Mouse (Mus musculus): ENCODE results near the gene Sh3kbp1.
"Not testable (repeated sequence)": the region's sequence is repeated elsewhere in the genome, so short reads cannot be mapped to it uniquely, and the experiment has no call there.

The Sh3kbp1 gene

DNA sequence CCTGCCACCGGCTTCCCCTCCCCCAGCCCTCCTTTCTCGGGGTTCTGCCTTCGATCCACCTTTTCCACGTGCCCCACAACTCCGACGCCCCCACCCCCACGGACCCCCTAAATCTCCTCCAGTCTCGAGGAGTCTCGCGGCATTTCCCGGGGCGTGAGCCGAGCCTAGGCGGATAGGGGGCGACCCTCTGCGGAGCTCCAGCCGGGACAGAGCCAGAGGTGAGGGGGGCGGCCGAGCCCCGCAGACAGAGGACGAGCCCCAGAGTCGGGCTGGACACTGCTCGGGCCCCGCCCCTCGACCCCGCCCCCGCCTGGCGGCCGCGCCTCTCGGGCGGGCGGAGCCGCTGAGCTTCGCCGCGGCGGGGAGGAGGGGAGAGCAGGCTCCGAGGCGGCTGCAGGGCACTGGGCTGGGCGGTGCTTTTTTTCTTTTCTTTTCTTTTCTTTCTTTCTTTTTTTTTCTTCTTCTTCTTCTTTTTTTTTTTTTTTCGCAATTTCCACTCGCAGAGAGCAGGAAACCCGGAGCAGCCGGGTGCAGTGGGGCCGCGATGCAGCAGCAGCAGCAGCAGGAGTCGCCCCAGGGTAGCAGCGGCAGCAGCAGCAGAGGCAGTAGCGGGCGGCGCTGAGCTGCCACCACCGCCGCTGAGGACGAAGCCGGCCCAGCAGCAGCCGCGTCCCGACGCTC is at the start of gene Sh3kbp1:
Gene Sh3kbp1 (plus strand): TSS at position 366 of the 681 bp plus-strand sequence.
- DNase-seq (ENCODE audit: low spot score), result peak; percentile 62

DNA sequence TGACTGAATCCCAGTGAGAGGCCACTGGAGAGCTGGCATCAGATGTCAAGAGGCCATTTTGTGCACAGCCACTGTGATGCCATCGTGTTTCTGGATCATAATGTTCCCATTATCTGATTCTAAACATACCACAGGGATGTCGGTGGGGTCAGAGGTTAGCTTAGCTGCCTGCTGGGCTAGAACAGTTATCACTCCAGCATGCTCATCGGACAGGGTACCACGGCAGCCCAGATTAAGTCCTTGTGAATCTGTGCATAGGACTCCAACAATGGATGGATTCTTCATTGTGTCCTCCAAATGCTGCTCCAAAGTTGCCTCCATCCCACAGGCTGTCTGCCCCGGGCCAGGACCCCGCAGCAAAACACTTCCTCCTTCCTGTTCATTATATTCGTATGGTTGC is 42.3 kb upstream of the Sh3kbp1 start:
- not testable (repeated sequence) for DNase-seq (ENCODE audit: low spot score)

DNA sequence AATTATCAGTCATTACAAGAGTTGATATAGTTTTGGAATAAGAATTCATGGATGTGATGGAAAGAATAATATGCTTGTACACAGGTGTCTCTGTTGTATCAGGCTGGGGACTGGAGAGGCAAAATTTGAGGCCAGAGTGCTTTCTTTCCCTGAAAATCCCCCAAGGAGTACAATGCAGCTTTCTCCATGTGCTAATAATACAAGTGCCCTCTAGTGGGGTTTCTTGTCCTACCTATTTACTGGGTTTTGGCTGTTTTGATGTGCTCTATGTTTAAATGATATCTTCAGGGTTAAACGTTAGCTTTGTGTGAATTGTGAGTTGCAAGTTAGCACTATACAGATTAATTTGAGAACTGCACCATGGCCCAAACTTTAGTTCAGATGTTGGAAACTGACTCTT is 35.4 kb upstream of the Sh3kbp1 start:
- no peak for DNase-seq (ENCODE audit: low spot score)

DNA sequence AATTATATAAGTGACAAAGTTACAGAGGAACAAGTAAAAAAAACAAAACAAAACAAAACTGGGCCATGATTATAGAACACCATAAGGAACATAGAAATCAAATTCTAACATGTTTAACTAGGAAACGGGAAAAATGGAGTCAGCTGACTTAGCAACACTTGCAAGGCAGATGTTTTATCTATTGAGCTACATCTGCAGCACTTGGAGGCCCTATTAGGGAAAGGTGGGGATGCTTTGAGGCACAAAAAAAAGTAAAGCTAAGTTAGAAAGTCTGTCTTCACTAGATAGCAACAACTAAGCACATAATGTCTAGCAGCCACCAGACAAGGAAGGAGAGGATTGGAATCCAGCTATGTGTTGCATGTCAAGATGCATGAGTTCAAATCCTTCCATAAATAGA is 29.6 kb upstream of the Sh3kbp1 start:
- DNase-seq (ENCODE audit: low spot score), result no peak

DNA sequence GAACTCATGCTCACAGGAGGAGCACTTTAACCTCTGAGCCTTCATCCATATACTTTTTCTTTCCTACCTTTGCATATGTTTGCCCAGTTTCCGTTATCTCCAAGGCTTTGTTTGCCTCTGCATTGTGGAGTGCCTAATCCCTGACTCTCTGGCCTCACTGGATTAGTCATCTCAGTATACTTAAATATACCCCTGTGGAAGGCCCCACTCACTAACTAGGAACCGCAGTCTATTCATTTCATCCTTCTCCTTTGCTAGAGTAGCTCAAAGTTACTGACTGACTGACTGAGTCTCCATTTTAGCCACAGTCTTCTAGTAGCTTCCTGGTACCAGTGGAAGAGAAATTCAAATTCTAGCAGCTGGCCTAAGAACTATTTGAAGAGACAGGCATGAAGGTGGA is 22.2 kb upstream of the Sh3kbp1 start:
- no peak for DNase-seq (ENCODE audit: low spot score)

DNA sequence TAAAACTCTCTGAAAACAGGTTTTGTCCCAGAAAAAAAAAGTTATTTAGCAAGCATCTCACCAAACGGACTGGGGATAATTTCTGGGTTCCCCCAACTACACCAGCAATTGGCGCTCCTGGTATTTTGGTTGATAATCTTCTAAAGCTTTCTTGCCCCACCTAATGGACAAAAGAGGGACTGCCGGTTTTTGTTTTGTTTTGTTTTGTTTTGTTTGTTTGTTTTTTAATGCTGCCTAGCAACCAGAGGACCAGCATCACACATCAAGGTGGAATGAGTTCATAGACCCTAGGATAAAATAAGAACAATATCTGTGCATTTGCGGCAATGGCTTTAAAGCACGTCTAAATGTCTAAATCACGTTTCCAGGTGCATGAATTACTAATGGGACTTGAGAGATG is 20.1 kb upstream of the Sh3kbp1 start:
- DNase-seq (ENCODE audit: low spot score), result no peak

DNA sequence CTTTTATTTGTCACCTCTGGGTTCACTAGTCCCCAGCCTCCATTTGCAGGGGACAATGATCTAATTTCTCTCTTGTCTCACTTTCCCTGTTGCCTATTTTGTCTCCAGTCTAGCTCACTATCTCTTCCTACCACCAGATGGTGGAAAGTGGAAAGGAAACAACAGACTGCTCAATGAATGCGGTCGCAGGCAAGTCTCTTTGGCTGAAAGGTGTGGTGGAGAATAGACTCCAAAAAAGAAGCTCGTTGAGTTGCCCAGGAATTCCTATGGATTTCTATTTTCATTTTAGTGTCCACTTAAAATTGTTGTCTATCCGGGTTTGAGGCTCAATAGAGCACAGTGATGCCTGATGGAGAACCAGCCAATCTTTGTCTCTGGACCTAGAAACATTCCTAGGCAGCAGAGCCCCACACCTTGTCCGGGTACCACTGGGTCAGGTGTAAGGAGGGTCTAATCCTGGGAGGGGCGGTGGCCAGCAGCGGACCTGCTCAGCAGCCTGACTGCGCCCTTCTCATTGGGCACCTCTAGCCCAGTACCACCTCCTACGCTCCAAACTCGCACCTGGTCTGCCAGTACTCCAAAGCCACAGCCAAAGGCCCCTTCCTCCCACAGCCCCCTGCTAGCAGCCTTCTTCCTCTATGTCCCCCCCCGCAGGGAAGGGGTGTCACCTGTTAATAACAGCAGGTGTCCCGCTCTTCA is 715 bp upstream of the Sh3kbp1 start:
- DNase-seq (ENCODE audit: low spot score), result peak; percentile 9

DNA sequence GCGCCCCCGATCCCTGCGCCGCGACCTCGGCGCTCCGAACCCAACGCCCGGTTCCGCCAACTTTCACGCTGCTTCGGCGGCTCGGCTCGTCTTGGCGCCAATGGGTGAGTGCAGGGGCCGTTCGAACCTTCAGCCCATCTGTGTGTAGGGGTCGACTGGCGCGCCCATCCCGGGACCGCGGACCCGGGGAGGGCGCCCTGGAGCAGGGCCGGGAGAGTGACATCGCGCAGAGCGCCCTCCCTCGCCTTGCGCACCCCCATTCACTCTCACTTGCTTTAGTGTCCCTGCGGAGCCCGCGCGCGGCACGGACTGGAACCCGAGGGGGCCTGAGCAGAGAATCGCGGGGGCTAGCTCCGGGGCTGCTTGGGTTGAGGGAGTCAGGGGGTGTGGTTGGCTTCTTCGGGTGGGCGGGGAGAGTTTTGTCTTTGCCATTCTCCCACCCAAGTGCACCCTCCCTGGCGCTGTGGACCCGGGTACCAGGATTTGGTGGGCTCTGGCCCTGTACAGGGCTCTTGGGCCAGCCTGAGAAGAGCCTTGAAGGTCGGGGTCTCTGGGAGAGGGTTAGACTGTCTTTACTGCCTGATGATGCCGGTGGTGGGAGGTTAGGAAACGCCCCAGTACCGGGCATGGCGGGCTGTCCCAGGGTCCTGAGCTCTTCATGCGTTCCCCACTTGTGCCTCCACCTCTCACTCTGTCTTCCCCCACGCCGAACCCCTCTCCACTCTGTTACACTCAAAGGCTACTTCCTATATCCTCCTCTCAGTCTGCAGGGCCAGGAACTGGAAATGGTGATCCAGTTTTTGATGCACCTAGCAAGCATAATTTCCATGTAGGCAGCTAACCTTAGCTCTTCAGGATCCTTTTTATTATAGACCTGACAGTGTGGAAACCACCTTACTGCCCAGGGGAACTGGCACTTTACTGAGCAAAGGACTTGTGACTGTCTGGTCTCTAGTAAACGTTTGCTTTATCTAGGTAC is 805 bp downstream of the Sh3kbp1 start:
- DNase-seq (ENCODE audit: low spot score), result peak; percentile 10

DNA sequence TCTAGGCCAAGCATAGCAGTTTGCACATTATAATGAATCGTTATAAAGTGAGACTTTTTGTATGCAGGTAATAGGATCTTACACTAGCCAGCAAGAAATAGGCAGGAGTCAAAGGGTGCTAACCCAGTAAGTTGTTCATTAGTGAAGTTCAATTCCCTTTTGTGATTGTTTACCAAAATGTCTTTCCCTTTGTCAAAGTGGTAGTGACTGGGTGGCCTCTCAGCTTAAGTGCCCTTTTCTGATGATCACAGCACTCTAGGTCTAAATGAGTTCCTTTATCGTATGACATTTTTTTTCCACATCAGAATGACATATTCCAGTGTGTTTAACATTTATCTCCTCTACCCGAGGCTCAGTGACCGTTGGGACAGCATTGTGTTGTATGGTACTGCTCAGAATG is 1.6 kb downstream of the Sh3kbp1 start:
- no peak for DNase-seq (ENCODE audit: low spot score)

DNA sequence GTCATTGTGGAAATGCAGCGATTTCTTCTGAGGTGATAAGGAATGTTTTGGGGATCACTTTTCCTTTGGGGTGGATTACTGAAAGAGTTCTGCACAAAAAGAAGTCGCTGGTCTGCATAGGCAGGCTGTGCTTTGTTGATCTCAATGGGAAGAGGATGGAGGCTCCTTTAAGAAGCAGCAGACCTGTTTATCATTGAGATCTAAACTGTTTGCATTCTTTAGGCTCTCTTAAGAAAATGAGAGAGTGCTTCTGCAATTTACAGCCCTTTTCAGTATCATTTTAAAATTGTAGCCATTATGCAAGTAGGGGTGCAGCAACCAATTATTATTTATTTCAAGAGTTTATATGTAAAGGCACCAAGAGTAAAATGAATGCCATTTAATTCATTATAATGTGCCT is 2.1 kb downstream of the Sh3kbp1 start:
- DNase-seq (ENCODE audit: low spot score), result no peak

DNA sequence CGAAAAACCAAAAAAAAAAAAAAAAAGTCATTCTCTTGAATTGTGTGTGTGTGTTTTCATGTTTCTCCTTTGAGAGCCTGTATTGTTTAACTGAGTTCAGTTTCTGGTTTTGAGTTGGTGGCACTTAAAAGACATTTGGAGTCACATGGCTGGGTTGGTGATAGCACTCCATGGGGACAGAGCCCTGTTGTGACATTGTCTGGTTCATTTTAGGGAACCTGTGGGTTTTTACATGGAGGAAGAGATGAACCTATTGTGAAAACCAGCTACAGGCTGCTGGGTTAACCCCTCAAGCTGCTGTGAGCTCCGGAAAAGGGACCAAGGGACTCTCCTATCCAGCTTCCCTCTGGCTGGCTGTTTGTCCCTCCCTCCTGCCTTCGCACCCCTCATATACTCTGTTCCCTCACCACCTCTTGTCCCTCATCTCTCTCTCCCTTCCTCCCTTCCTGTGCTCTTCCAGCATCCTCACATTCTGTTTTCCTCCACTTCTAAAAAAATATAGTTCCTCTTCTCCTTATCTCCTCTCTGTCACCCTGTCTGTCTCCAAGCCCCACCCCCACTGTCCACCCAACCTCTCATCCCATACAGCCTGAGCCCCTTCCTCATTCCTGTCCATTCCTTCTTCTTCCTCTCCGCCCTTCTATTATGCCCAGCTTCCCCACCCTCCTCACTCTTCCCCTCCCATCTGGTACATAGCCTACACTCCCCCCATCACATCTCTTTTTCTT is 11.6 kb downstream of the Sh3kbp1 start:
- no peak for DNase-seq (ENCODE audit: low spot score)

DNA sequence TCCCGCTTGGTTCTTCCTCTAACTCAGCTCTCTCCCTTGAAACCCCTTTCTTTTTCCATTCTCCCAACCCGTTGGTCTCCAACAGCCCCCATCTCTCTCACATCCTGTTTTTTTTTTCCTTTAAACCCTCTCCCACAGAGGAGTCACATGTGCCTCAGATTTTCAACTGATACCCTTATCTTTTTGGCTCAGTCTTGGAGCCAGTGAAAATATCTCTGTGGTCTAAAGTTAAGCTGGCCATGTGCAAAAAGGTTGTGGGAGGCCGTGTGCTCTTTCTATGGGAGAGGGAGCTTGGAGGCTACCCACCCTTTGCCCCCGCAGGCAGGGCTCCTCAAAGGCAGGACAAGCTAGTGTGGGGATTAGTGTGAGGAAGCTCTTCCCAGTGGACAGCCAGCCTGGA is 12.9 kb downstream of the Sh3kbp1 start:
- DNase-seq (ENCODE audit: low spot score), result no peak

DNA sequence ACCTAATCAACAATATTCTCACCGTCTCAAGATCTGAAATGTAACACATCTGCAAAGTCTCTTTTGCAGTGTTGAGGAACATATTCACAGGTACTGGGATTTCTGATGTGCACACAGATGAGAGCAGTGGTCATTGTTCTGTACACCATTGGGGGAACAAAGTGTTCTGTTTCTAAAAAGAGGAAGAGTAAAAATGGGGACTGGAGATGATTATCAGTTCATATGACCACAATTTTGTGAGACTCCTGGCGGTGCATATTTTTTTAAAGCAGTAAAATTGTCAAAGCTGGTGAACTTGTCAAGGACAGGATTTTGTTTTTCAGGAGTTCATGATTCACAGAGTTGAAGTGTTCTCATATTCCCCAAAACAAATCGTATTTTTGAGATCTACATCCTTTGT is 18.2 kb downstream of the Sh3kbp1 start:
- DNase-seq (ENCODE audit: low spot score), result no peak

DNA sequence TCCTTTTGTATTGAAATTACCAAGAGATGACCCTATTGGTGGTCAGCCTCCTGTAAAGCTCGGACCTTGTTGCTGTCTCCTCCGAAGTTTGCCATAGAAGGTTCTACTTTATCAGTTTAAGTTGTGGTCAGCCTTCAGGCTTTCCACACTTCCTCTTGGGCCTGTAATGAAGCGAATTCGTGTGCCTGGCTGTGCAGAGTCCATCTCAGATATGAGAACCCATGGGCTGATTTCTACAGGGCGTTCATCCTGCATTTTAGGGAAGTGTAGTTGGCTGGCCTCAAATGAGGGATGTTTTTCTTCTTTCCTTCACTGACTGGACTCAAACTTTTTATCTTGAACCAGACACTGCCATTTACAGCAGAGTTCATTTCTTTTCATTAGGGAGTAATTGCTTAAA is 20.5 kb downstream of the Sh3kbp1 start:
- DNase-seq (ENCODE audit: low spot score), result no peak

DNA sequence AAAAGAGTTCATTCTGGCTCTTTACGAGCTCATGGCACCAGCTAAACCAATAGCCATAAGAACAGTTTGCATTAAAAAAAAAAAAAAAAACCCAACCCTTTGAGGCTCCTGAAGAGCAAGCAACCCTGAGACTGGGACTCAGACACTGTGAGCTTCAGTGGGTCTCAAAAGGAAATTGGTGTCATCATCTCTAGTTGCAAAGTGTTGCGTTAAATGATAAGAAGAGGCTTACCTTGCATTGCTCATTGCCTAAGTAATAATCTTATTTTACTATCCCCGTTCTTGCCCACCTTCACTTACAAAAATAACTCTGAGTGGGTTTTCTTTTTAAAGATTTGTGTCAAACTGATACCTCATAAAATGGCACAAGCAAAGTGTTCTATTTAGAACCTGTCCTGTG is 21.5 kb downstream of the Sh3kbp1 start:
- DNase-seq (ENCODE audit: low spot score), result no peak

DNA sequence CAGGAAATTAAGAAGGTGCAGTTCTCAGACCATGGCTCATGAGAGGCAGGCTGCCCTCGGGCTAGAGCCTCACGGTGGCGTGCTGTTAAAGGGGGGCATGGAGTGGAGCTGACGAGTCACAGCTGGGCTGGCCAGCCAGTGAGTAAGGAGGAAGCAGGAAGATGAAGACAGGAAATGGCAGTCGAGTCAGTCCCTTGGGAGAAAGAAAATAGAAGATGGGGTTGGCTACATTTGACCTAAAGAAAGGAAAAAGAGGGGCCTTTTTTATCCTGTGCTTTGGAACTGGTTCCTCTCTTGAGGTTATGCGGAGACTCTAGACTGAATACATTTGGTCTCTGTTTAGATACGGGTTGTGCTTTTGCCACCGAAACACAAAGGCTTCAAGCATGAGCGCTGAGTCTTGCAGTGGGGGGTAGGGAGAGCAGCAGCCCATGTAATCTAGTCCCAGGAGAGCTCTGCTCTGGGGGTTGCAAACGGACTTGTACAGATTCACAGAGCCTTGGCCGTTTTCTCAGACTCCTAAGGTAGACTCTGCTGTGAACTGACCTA is 23.1 kb downstream of the Sh3kbp1 start:
- DNase-seq (ENCODE audit: low spot score), result no peak

DNA sequence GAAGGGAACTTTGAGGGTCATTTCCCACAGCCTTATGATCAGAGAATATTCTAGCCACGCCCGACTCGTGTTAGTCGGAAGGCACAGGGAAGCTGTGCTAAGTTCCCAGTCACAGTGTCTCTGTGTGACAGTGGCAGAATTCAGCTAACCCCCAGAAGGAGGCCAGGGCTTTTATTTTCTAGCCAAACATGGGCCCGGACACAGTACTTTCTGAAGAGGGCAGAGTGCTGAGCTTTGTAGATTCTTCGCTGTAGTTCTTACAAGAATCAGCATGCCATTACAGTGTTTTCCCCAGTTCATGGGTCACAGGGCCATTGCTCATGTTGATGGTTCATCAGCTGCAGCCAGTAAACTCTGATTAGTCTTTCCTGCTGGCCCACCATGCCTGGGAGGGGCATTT is 23.7 kb downstream of the Sh3kbp1 start:
- no peak for DNase-seq (ENCODE audit: low spot score)

DNA sequence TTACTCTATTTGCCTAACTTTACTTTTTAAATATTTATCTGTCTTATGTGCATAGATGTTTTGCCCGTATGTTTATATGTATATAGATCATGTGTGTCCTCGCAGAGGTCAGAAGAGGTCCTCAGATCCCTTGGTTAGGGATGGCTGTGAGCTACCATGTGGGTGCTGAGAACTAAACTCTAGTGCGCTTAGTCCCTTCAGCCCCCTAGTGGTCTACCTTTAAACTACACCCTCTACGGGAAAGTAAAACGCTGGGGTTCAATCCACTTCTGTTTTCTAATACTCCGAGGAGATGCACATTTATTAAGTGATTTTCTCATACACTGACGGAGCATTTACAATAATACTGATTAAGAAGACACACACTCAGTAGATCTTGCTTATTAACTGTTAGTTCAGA is 44.3 kb downstream of the Sh3kbp1 start:
- no peak for DNase-seq (ENCODE audit: low spot score)

DNA sequence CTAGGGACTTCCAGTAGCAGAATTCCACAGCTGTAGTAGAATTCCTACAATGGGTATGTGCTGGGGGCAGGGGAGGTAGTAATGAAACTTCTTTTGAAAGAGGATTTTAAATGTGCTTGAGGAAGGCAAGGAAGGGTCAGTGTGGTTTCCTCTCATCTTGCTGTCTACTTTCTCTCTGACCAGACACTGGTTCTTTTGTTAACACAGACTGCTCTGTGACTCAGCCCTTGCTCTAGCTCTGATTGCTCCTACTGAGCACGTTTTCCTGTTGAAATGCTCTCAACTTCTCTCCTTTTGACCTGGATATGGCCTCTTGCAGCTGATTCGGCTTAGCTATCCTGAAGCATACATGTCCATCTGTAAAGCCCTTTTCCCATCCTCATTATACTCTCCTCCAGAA is 45.4 kb downstream of the Sh3kbp1 start:
- no peak for DNase-seq (ENCODE audit: low spot score)

DNA sequence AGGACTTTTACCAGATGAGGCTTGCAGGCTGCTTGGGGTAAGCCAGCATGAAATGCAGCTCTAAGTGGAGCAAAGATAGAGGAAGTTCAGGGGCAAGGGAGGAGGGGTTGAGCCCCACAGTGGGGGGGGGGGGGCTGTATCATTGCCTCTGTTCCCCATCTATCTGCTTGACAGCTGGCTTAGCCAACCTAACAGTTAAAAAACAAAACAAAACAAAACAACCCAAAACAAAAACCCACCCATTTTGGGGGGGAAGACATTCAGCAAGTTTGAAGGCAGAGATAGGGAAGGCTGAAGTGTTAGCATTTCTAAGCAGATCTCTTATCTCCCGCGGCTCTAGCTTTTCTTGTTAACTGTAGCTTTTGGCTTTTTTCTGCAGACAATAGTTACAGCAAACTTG is 49.2 kb downstream of the Sh3kbp1 start:
- DNase-seq (ENCODE audit: low spot score), result no peak

DNA sequence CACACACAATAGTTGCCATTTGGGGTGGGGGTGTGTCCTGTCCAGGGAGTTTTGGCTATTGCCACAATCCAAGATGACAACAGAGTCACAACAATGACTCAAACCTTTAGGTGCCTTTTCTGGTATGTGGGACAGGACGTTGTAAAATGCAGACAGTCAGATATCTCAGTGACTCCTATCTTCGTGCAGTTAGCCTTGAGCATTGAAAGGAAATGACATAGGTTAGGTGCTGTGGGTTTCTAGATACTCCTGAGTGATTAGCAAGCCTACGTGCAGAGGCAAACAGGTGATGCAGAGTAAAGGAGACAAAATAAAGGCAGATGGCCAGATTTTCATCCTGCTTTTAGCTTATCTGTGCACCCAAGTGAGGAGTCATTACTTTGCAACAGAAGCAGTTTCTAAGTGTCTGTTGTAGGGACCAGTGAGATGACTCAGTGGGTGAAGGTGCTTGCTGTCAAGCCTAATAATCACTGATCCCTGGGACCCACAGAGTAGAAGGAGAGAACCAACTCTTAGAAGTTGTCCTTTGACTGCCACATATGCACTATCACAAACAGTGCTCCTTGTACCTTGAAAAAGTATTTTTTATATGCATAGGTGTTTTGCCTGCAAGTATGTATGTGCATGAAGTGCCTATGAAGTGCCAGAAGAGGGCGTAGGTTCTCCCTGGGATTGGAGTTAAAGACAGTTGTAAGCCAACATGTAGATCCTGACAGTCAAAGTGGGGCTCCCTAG is 50.7 kb downstream of the Sh3kbp1 start:
- DNase-seq (ENCODE audit: low spot score), result no peak

Data from testis, postnatal 14 days (tissue).